Mouse (Mus musculus): Measurements from ENCODE around the gene Krt17. TPM values are rescaled to one million over a fixed set of nuclear protein-coding genes. Genes with fewer than 3 reads are reported as not detected.

Krt17 gene
- polyA plus RNA-seq, 1 experiment from 2014 or later: 152 TPM

GRCm38 (mm10) chr11:100207498-100207897 is 53.3 kb downstream of the Krt17 start, which contains the start of gene Krt14:
Krt14 (minus strand) TSS chr11:100207548.
- Histone ChIP-seq H3K36me3 (ENCODE audit: control insufficient read depth, insufficient read depth, low read length) (no peaks in the 10 kb centered on the region), H3K9ac (ENCODE audit: low read depth, low read length) (peak within 1 kb of the TSS; percentile 53), H3K4me1 (ENCODE audit: control insufficient read depth, insufficient read depth, low read length) (no peaks in the 10 kb centered on the region), H3K9me3 (ENCODE audit: control insufficient read depth, low read length) (no peaks in the 10 kb centered on the region), H3K27me3 (replicated peaks; ENCODE audit: control insufficient read depth, insufficient read depth, low read length) (no peaks in the 10 kb centered on the region), H3K4me2 (ENCODE audit: low read depth, low read length) (peak within 1 kb of the TSS; percentile 24; the same call in 1 of the 2 replicates), H3K4me3 (ENCODE audit: low read depth, low read length) (peak within 1 kb of the TSS; percentile 31), H3K27ac (replicated peaks; ENCODE audit: low read depth, low read length) (peak within 1 kb of the TSS; percentile 59)
- ATAC-seq (ENCODE audit: low read depth): no peak
- 75% methylated on average over 8 of the region's 8 CpGs for WGBS
- peak; percentile 61 for DNase-seq (ENCODE audit: low spot score)

Other genes starting within 250 kb of the Krt17 start
- 0.20 and 0.54 TPM in 2 replicates for gene Krt33a, start 244.8 kb downstream of the Krt17 start, polyA plus RNA-seq (2014; fragmentation: Nextera tagmentation; extraction: Ambion mirVana)
- 0.96 and 1.3 TPM in 2 replicates for gene Krt33b, start 231.2 kb downstream of the Krt17 start, polyA plus RNA-seq (2014; fragmentation: Nextera tagmentation; extraction: Ambion mirVana)
- gene Krt34, start 219.5 kb downstream of the Krt17 start, polyA plus RNA-seq (2014; fragmentation: Nextera tagmentation; extraction: Ambion mirVana): 0.40 TPM in 1 of 2 replicates, not detected in the other
- gene Krt31, start 210.5 kb downstream of the Krt17 start, polyA plus RNA-seq (2014; fragmentation: Nextera tagmentation; extraction: Ambion mirVana): 0.30 and 1.3 TPM in 2 replicates
- 0.79 and 1.4 TPM in 2 replicates for gene Krt32, start 172.8 kb downstream of the Krt17 start, polyA plus RNA-seq (2014; fragmentation: Nextera tagmentation; extraction: Ambion mirVana)
- gene Krt35, start 164.8 kb downstream of the Krt17 start, polyA plus RNA-seq (2014; fragmentation: Nextera tagmentation; extraction: Ambion mirVana): 1.5 and 2.9 TPM in 2 replicates
- gene Krt36, start 155.4 kb downstream of the Krt17 start, polyA plus RNA-seq (2014; fragmentation: Nextera tagmentation; extraction: Ambion mirVana): 0.28 and 0.29 TPM in 2 replicates
- gene Krt13, start 139.5 kb downstream of the Krt17 start, polyA plus RNA-seq (2014; fragmentation: Nextera tagmentation; extraction: Ambion mirVana): 9.6 and 60.5 TPM in 2 replicates
- gene Krt15, start 125.1 kb downstream of the Krt17 start, polyA plus RNA-seq (2014; fragmentation: Nextera tagmentation; extraction: Ambion mirVana): 156 and 236 TPM in 2 replicates
- 82.2 and 120 TPM in 2 replicates for gene Krt19, start 112.4 kb downstream of the Krt17 start, polyA plus RNA-seq (2014; fragmentation: Nextera tagmentation; extraction: Ambion mirVana)
- not detected in 2 replicates for gene Krt9, start 67.8 kb downstream of the Krt17 start, polyA plus RNA-seq (2014; fragmentation: Nextera tagmentation; extraction: Ambion mirVana)
- gene Krt14, start 53.5 kb downstream of the Krt17 start, polyA plus RNA-seq (2014; fragmentation: Nextera tagmentation; extraction: Ambion mirVana): 365 and 385 TPM in 2 replicates
- 1.2 and 1.8 TPM in 2 replicates for gene Krt16, start 12.1 kb downstream of the Krt17 start, polyA plus RNA-seq (2014; fragmentation: Nextera tagmentation; extraction: Ambion mirVana)
- 0.22 TPM in 1 of 2 replicates, not detected in the other for gene Krt42, start 8.8 kb upstream of the Krt17 start, polyA plus RNA-seq (2014; fragmentation: Nextera tagmentation; extraction: Ambion mirVana)
- gene Eif1, start 58.9 kb upstream of the Krt17 start, polyA plus RNA-seq (2014; fragmentation: Nextera tagmentation; extraction: Ambion mirVana): 1,802 and 1,879 TPM in 2 replicates
- 1.0 and 1.1 TPM in 2 replicates for gene Gast, start 73.4 kb upstream of the Krt17 start, polyA plus RNA-seq (2014; fragmentation: Nextera tagmentation; extraction: Ambion mirVana)
- gene Hap1, start 95.1 kb upstream of the Krt17 start, polyA plus RNA-seq (2014; fragmentation: Nextera tagmentation; extraction: Ambion mirVana): 3.2 and 4.4 TPM in 2 replicates
- gene Jup, start 136.7 kb upstream of the Krt17 start, polyA plus RNA-seq (2014; fragmentation: Nextera tagmentation; extraction: Ambion mirVana): 107 and 116 TPM in 2 replicates
- gene P3h4, start 153.8 kb upstream of the Krt17 start, polyA plus RNA-seq (2014; fragmentation: Nextera tagmentation; extraction: Ambion mirVana): 92.8 and 100 TPM in 2 replicates
- gene Fkbp10, start 154.7 kb upstream of the Krt17 start, polyA plus RNA-seq (2014; fragmentation: Nextera tagmentation; extraction: Ambion mirVana): 208 TPM in 2 replicates
- gene Nt5c3b, start 180.8 kb upstream of the Krt17 start, polyA plus RNA-seq (2014; fragmentation: Nextera tagmentation; extraction: Ambion mirVana): 108 and 127 TPM in 2 replicates
- 0.55 and 0.84 TPM in 2 replicates for gene Klhl10, start 180.9 kb upstream of the Krt17 start, polyA plus RNA-seq (2014; fragmentation: Nextera tagmentation; extraction: Ambion mirVana)
- 11.7 and 11.9 TPM in 2 replicates for gene Klhl11, start 211.7 kb upstream of the Krt17 start, polyA plus RNA-seq (2014; fragmentation: Nextera tagmentation; extraction: Ambion mirVana)

All from embryonic facial prominence, embryonic 14.5 days (tissue).